In the genomic region with DNA sequence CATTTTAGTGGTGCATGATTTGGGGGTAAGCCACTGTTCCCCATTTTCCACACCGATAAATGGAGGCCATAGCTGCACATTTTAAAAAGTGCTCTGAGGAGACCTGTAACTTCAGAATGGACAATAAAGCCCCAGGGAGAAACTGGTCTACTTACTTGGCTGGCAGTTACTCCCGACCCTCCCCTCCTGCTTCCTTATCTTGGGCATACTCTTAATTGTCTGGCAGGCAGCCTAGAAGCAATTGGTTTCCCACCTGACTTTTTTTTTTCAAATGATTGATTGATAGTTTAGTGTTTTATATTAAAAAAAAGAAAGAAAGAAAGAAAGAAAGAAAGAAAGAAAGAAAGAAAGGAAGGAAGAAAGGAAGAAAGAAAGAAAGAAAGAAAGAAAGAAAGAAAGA, we compare ENCODE assay signal across 27 mouse cellular contexts. TPM values are rescaled to one million over a fixed set of nuclear protein-coding genes. Genes with fewer than 3 reads are reported as not detected.
"Had no signal": no experiment of that assay in that cellular context is flagged by ENCODE, and none has a peak within 500 bp of the region (broad histone marks: within the 10 kb centered on the region; RNA-seq: fewer than 3 reads in every experiment).

No protein-coding gene starts in this region.

- H3K4me2 ChIP-seq: heart, embryonic 12.5 days; hindbrain, embryonic 12.5 days; hindbrain, embryonic 14.5 days; intestine, embryonic 15.5 days; limb, embryonic 12.5 days; liver, embryonic 11.5 days; liver, embryonic 13.5 days; liver, embryonic 15.5 days had no signal

- H3K4me3 ChIP-seq: heart, embryonic 10.5 days; heart, embryonic 12.5 days; hindbrain, embryonic 10.5 days; hindbrain, embryonic 12.5 days; intestine, embryonic 15.5 days; layer of hippocampus, adult 2 months; left cerebral cortex, adult 2 months; limb, embryonic 10.5 days; limb, embryonic 12.5 days; liver, embryonic 13.5 days; liver, embryonic 15.5 days had no signal

- H3K36me3 ChIP-seq: heart, embryonic 10.5 days; heart, embryonic 12.5 days; hindbrain, embryonic 10.5 days; hindbrain, embryonic 12.5 days; intestine, embryonic 15.5 days; limb, embryonic 10.5 days; limb, embryonic 12.5 days; liver, embryonic 13.5 days; liver, embryonic 15.5 days had no signal

- H3K27me3 ChIP-seq: heart, embryonic 12.5 days; hindbrain, embryonic 12.5 days; intestine, embryonic 15.5 days; liver, embryonic 15.5 days had no signal

- H3K4me1 ChIP-seq: intestine, embryonic 15.5 days; liver, embryonic 13.5 days; liver, embryonic 15.5 days had no signal

- ATAC-seq: hindbrain, embryonic 16.5 days; inflammation-experienced regulatory T-cells, adult 6 months; intestine, embryonic 15.5 days; intestine, postnatal 0 days had no signal

- H3K9me3 ChIP-seq: heart, embryonic 10.5 days; heart, embryonic 12.5 days; hindbrain, embryonic 10.5 days; hindbrain, embryonic 12.5 days; intestine, embryonic 15.5 days; limb, embryonic 10.5 days; limb, embryonic 12.5 days; liver, embryonic 13.5 days; liver, embryonic 15.5 days had no signal

- H3K9ac ChIP-seq: heart, embryonic 12.5 days; hindbrain, embryonic 12.5 days; hindbrain, embryonic 14.5 days; intestine, embryonic 15.5 days; limb, embryonic 12.5 days; liver, embryonic 13.5 days; liver, embryonic 15.5 days had no signal

- DNase-seq: gastrocnemius, postnatal 14 days; heart, adult 18-20 months; heart, postnatal 10 days; heart, postnatal 4 days; kidney, adult 18-20 months; kidney, adult 8-10 months; kidney, postnatal 10 days; kidney, postnatal 25 days; kidney, postnatal 4 days; liver; liver, embryonic 13.5 days had no signal

- H3K27ac ChIP-seq: heart, embryonic 10.5 days; hindbrain, embryonic 10.5 days; hindbrain, embryonic 12.5 days; hindbrain, embryonic 14.5 days; intestine, embryonic 15.5 days; layer of hippocampus, adult 2 months; left cerebral cortex, adult 2 months; limb, embryonic 10.5 days; limb, embryonic 12.5 days; liver, embryonic 13.5 days; liver, embryonic 15.5 days had no signal

RNA-seq across cellular contexts. Expression of gene Ndrg4, which starts 19.3 kb away (rescaled TPM):
- total RNA-seq: granulocyte monocyte progenitor cell, adult 5-6 weeks had no signal
